Mouse (Mus musculus) lung, postnatal 36 days (tissue): ENCODE results near the gene Tars2.
"Not testable (repeated sequence)": the region's sequence is repeated elsewhere in the genome, so short reads cannot be mapped to it uniquely, and the experiment has no call there.

ENCODE experiments used
- DNase-seq: peaks from one replicate; pipeline ENCODE4 v3.0.0; 2022; ENCODE audit warnings: mixed read lengths

Gene Tars2

DNA sequence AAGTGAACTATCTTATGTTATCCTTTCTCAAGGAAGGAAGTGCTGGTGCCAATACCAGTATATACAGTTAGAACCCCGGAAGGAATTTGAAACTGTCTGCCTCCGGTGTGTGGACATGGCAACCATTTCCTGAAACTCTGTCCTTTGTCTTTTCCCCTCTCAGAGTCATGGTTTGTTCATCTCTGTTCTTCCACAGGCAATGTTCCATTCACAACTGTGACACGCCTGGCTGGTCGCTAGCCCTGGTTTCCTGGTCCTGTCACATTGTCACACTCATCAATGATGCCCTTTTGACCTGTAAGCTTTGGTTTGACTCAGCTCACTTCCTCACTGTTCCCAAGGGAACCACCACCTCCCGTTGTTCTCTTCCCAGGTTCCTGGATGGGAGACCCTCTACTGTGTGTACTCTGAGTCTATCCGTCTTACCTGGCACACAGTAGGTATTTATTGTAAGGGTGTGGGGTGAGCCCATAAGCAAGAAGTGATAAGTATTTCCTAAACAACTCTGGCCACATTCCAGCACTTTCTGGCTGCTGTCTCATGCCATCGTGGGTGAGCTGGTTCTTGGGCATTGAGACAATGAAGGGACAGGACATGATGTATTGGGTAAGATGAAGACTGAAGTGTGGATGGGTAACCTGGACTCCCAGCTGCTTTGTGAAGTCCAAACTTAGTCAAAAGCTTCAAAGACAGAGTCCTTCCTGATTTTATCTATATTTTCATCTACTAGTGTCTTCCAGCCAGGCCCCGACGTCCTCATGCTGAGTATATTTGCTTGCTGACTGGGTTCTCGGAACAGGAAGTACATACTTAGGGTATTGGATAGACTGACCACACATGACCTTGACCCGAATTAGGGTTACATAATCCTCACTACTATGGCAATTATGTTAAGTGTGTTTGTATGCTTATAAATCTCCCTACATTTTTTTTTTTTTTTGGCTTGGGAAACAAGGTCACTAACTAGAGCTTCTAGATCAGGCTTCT is 65.9 kb downstream of the Tars2 start:
- peak; percentile 83 for DNase-seq

DNA sequence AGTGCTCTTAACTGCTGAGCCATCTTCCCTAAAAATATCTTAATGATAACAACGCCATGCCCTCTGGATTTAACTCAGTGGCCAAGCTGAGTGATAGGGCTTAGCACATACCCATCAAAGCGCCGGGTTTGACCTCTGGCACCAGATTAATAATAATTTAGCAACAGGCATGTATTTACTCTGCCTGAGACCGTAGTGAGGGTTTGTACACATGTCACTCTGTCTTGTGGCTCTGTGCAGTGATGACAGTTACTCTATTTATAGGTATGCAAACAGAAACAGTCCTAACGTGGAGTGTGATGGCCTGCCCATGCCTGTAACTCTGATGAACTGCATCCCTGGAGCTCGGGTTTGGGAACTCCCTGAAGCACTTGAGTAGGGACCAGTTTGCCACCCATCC is 67.3 kb downstream of the Tars2 start:
- peak; percentile 63 for DNase-seq

DNA sequence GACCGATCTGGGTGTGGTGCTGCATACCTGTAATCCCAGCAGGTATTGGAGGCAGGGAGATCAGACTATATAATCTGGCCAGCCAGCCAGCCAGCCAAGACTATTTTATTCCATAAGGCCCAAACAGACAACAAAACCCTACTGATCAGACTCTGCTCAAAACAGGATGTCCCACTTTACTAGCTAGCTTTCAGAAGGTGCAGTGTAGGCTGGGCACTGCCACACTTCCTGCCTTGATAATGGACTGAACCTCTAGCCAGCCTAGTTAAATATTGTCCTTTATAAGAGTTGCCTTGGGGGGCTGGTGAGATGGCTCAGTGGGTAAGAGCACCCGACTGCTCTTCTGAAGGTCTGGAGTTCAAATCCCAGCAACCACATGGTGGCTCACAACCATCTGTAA is 69.5 kb downstream of the Tars2 start:
- not testable (repeated sequence) for DNase-seq
